Mouse (Mus musculus): ENCODE results near the gene Grap2.

DNA sequence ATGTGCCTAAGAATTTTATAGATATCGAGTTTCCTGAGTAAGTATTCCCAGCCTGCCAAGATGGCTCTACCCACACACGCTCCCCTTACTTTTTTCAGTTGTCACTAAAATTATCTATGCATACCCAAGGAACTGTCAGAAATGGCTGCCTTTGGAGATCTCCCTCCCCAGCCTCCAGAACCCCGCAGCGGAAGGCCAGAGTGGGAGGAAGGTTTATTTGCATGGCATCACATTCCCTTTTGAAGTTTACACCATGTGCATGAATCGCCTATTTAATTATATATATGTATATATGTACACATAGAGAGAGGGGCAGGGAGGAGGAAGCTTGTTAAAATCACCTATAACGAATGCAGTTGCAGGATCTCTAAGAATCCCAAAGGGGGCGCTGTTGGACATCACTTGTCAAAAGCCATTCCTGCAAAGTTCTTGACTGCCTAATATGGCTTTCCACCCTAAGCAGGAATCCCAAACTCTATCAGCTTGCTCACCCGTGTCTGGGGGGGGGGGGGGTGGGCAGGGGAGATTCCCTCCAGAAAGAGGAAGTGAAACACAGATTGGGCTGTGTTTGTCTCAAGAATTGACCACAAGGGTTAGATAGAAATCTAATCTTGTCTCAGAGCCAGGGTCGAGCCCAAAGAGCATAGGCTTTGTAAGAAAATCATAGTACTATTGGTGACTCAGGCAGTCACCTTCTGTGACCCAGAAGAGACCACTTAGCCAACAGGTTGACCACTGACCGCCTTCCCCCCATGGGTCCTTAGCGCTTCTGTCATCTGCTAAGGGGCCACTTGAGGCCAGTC is 62.2 kb downstream of the Grap2 start:
- no peak for TF ChIP-seq GATA1 (IDR thresholded peaks at IDR 0.05; ENCODE audit: borderline replicate concordance, low read length)
- peak; percentile 35; the same call in 1 of the 2 replicates for TF ChIP-seq CTCF (IDR thresholded peaks at IDR 0.05; ENCODE audit: low read depth, low read length)

All from G1E (cell line).